Mouse (Mus musculus): Measurements from ENCODE around the gene Mef2a. TPM values are rescaled to one million over a fixed set of nuclear protein-coding genes. Genes with fewer than 3 reads are reported as not detected.

Gene Mef2a
- polyA plus RNA-seq, 1 experiment: 43.4 TPM

- DNase-seq (ENCODE audit: low spot score): no peak
Measured at GRCm38 (mm10) chr7:67246067-67246466, 126.6 kb downstream of the Mef2a start.

GRCm38 (mm10) chr7:67245255-67245654 is 127.4 kb downstream of the Mef2a start:
- DNase-seq (ENCODE audit: low spot score): no peak

- DNase-seq (ENCODE audit: low spot score): no peak
Measured at GRCm38 (mm10) chr7:67243894-67244282, 128.8 kb downstream of the Mef2a start.

- no peak for DNase-seq (ENCODE audit: low spot score)
Measured at GRCm38 (mm10) chr7:67243121-67243893, 129.4 kb downstream of the Mef2a start.

- no peak for DNase-seq (ENCODE audit: low spot score)
Measured at GRCm38 (mm10) chr7:67241969-67242368, 130.7 kb downstream of the Mef2a start.

GRCm38 (mm10) chr7:67237752-67238151 is 134.9 kb downstream of the Mef2a start:
- no peak for DNase-seq (ENCODE audit: low spot score)

GRCm38 (mm10) chr7:67236351-67236750 is 136.3 kb downstream of the Mef2a start:
- DNase-seq (ENCODE audit: low spot score): no peak

- no peak for DNase-seq (ENCODE audit: low spot score)
Measured at GRCm38 (mm10) chr7:67234797-67235196, 137.9 kb downstream of the Mef2a start.

- no peak for DNase-seq (ENCODE audit: low spot score)
Measured at GRCm38 (mm10) chr7:67232504-67232903, 140.2 kb downstream of the Mef2a start.

- no peak for DNase-seq (ENCODE audit: low spot score)
Measured at GRCm38 (mm10) chr7:67230640-67231140, 142.0 kb downstream of the Mef2a start.

GRCm38 (mm10) chr7:67230221-67230620 is 142.4 kb downstream of the Mef2a start:
- DNase-seq (ENCODE audit: low spot score): no peak

- no peak for DNase-seq (ENCODE audit: low spot score)
Measured at GRCm38 (mm10) chr7:67229701-67230100, 143.0 kb downstream of the Mef2a start.

GRCm38 (mm10) chr7:67228891-67229602 is 143.6 kb downstream of the Mef2a start:
- DNase-seq (ENCODE audit: low spot score): no peak

GRCm38 (mm10) chr7:67228390-67228789 is 144.3 kb downstream of the Mef2a start:
- no peak for DNase-seq (ENCODE audit: low spot score)

GRCm38 (mm10) chr7:67227538-67227937 is 145.1 kb downstream of the Mef2a start:
- no peak for DNase-seq (ENCODE audit: low spot score)

GRCm38 (mm10) chr7:67225943-67226625 is 146.6 kb downstream of the Mef2a start:
- no peak for DNase-seq (ENCODE audit: low spot score)

- peak; percentile 93 for DNase-seq (ENCODE audit: low spot score)
Measured at GRCm38 (mm10) chr7:67222220-67222862, 150.3 kb downstream of the Mef2a start, which contains the start of gene Lysmd4. Gene Lysmd4 (plus strand): TSS chr7:67222544.

- DNase-seq (ENCODE audit: low spot score): peak; percentile 55
Measured at GRCm38 (mm10) chr7:67217025-67217424, 155.6 kb downstream of the Mef2a start.

- no peak for DNase-seq (ENCODE audit: low spot score)
Measured at GRCm38 (mm10) chr7:67216351-67216750, 156.3 kb downstream of the Mef2a start.

- no peak for DNase-seq (ENCODE audit: low spot score)
Measured at GRCm38 (mm10) chr7:67213589-67213988, 159.1 kb downstream of the Mef2a start.

- DNase-seq (ENCODE audit: low spot score): no peak
Measured at GRCm38 (mm10) chr7:67211971-67212370, 160.7 kb downstream of the Mef2a start.

GRCm38 (mm10) chr7:67211341-67211740 is 161.3 kb downstream of the Mef2a start:
- no peak for DNase-seq (ENCODE audit: low spot score)
